Comparison of ENCODE assay signal across 8 mouse cellular contexts in genomic region chr1:46022262-46022661, GRCm38 (mm10). TPM values are rescaled to one million over a fixed set of nuclear protein-coding genes. Genes with fewer than 3 reads are reported as not detected.
DNase-seq lines count a peak whose midpoint lies in the region; ATAC-seq and TF ChIP-seq lines count a peak whose summit lies in the region.

No protein-coding gene starts in this region.

- H3K4me2 ChIP-seq in hindbrain, embryonic 11.5 days (replicated peaks; ENCODE audit: low read depth, low read length) = no peak overlapping the region
- H3K4me2 ChIP-seq in intestine, embryonic 15.5 days (replicated peaks) = no peak overlapping the region

- no peaks in the 10 kb centered on the region for H3K27me3 ChIP-seq in hindbrain, embryonic 11.5 days (ENCODE audit: control insufficient read depth, insufficient read depth, low read length)
- no peaks in the 10 kb centered on the region for H3K27me3 ChIP-seq in hindbrain, embryonic 10.5 days (ENCODE audit: insufficient read depth, poor library complexity, severe bottlenecking)
- H3K27me3 ChIP-seq in G1E (ENCODE audit: insufficient read depth, low read length) = no peaks in the 10 kb centered on the region; the same call in 1 of the 2 replicates
- no peaks in the 10 kb centered on the region for H3K27me3 ChIP-seq in intestine, embryonic 15.5 days (replicated peaks)

- ATAC-seq in hindbrain, embryonic 11.5 days (ENCODE audit: low FRiP score) = peak; percentile 46; the same call in 1 of the 2 replicates
- no peak; the same call in 1 of the 2 replicates for ATAC-seq in G1E (ENCODE audit: extremely low read depth, insufficient number of reproducible peaks, low FRiP score, poor library complexity, severe bottlenecking)
- ATAC-seq in intestine, embryonic 15.5 days = peak; percentile 47; the same call in 1 of the 2 replicates
- ATAC-seq in erythroblast, adult 5-6 weeks (replicated peaks; ENCODE audit: low FRiP score, poor library complexity, severe bottlenecking) = no peak

- 41% methylated on average over 2 of the region's 2 CpGs for WGBS in hindbrain, embryonic 11.5 days
- WGBS in hindbrain, embryonic 10.5 days = 33% methylated on average over 2 of the region's 2 CpGs
- 29% methylated on average over 2 of the region's 2 CpGs for WGBS in intestine, embryonic 15.5 days

- no peak overlapping the region for H3K27ac ChIP-seq in hindbrain, embryonic 11.5 days (ENCODE audit: low read depth, low read length)
- no peak overlapping the region for H3K27ac ChIP-seq in hindbrain, embryonic 10.5 days
- no peak overlapping the region for H3K27ac ChIP-seq in intestine, embryonic 15.5 days

- H3K4me3 ChIP-seq in hindbrain, embryonic 11.5 days (ENCODE audit: low read depth, low read length) = no peak overlapping the region
- no peak overlapping the region for H3K4me3 ChIP-seq in hindbrain, embryonic 10.5 days
- no peak overlapping the region for H3K4me3 ChIP-seq in G1E (ENCODE audit: low read depth, low read length)
- no peak overlapping the region for H3K4me3 ChIP-seq in intestine, embryonic 15.5 days (replicated peaks)

- no peaks in the 10 kb centered on the region for H3K36me3 ChIP-seq in hindbrain, embryonic 11.5 days (ENCODE audit: control insufficient read depth, insufficient read depth, low read length)
- no peaks in the 10 kb centered on the region for H3K36me3 ChIP-seq in hindbrain, embryonic 10.5 days
- no peaks in the 10 kb centered on the region for H3K36me3 ChIP-seq in G1E (replicated peaks)
- H3K36me3 ChIP-seq in intestine, embryonic 15.5 days = no peaks in the 10 kb centered on the region

- DNase-seq in hindbrain, embryonic 11.5 days (ENCODE audit: low spot score) = peak; percentile 38
- no peak for DNase-seq in hindbrain, embryonic 10.5 days (ENCODE audit: low spot score)
- no peak for DNase-seq in G1E (ENCODE audit: low spot score)
- DNase-seq in cerebellum, adult 9-10 months = peak; percentile 6
- DNase-seq in lung, postnatal 10 days = peak; percentile 57
- DNase-seq in gastrocnemius, postnatal 4 days (ENCODE audit: low spot score in 2 of 2) = no peak

- no peaks in the 10 kb centered on the region for H3K9me3 ChIP-seq in hindbrain, embryonic 11.5 days (ENCODE audit: control insufficient read depth, low read length)
- no peaks in the 10 kb centered on the region for H3K9me3 ChIP-seq in hindbrain, embryonic 10.5 days
- H3K9me3 ChIP-seq in G1E (replicated peaks) = no peaks in the 10 kb centered on the region
- H3K9me3 ChIP-seq in intestine, embryonic 15.5 days = no peaks in the 10 kb centered on the region

- TF ChIP-seq CTCF in G1E (IDR thresholded peaks at IDR 0.05; ENCODE audit: low read depth, low read length) = peak; percentile 40; the same call in 1 of the 2 replicates

- H3K4me1 ChIP-seq in hindbrain, embryonic 11.5 days (replicated peaks; ENCODE audit: control insufficient read depth, insufficient read depth, low read length) = no peaks in the 10 kb centered on the region
- H3K4me1 ChIP-seq in hindbrain, embryonic 10.5 days (replicated peaks) = no peaks in the 10 kb centered on the region
- H3K4me1 ChIP-seq in G1E (ENCODE audit: insufficient read depth, low read depth, low read length) = no peaks in the 10 kb centered on the region
- H3K4me1 ChIP-seq in intestine, embryonic 15.5 days (replicated peaks) = no peaks in the 10 kb centered on the region

- no peak overlapping the region for H3K9ac ChIP-seq in hindbrain, embryonic 11.5 days (ENCODE audit: low read depth, low read length)
- no peak overlapping the region for H3K9ac ChIP-seq in intestine, embryonic 15.5 days

RNA-seq across cellular contexts. Expression of gene Dnah7b, which starts 43.9 kb away (rescaled TPM):
- polyA plus RNA-seq in hindbrain, embryonic 11.5 days (2014; fragmentation: Nextera tagmentation; extraction: Ambion mirVana) = 1.7 and 2.8 TPM in 2 replicates
- polyA plus RNA-seq in hindbrain, embryonic 10.5 days (2016; fragmentation: Nextera tagmentation; extraction: Ambion mirVana) = 2.3 TPM in 2 replicates
- total RNA-seq in G1E (2014; fragmentation: Nextera tagmentation) (not detected in 2 replicates), G1E (2017) (0.23 and 0.76 TPM in 2 replicates)
- not detected in 2 replicates for polyA plus RNA-seq in G1E (2012)
- 0.99 and 1.2 TPM in 2 replicates for polyA plus RNA-seq in intestine, embryonic 15.5 days (2015; fragmentation: Nextera tagmentation; extraction: Ambion mirVana)
- not detected in 2 replicates for total RNA-seq in erythroblast, adult 5-6 weeks (2015; ENCODE audit: low replicate concordance)
- total RNA-seq in erythroblast, adult 5-6 weeks (2017; ENCODE audit: low replicate concordance) = not detected in 2 replicates
- under 1 TPM; 0.88 to 0.96 TPM for total RNA-seq in gastrocnemius, postnatal 4 days (2021)

Comparison
In these comparisons a context has a peak if more than half of its experiments do, and no peak if none do; other contexts are left out.
1. DNase-seq: peak in hindbrain, embryonic 11.5 days (single experiment), cerebellum, adult 9-10 months (single experiment) and lung, postnatal 10 days (single experiment); none in hindbrain, embryonic 10.5 days (single experiment), G1E (single experiment) and gastrocnemius, postnatal 4 days (0 of 2).
2. ATAC-seq: peak in hindbrain, embryonic 11.5 days (single experiment) and intestine, embryonic 15.5 days (single experiment); none in G1E (single experiment) and erythroblast, adult 5-6 weeks (single experiment).